Mouse (Mus musculus): Measurements from ENCODE around the gene Slc7a10.

The Slc7a10 gene

GRCm38 (mm10) chr7:35172519-35172918 is 13.7 kb upstream of the Slc7a10 start:
- in situ Hi-C loops (cut with MboI, MseI) = loop anchor here (10.0 kb wide), 1 partner anchor 508 kb away; no protein-coding TSS in a partner anchor

- in situ Hi-C loops (cut with MboI, MseI) = loop anchor here (5.0 to 10.0 kb wide), 2 partner anchors 138 to 511 kb away; no protein-coding TSS in a partner anchor
Measured at GRCm38 (mm10) chr7:35175533-35175932, 10.7 kb upstream of the Slc7a10 start.

- in situ Hi-C loops (cut with MboI, MseI) = loop anchor here (5.0 to 10.0 kb wide), 2 partner anchors 139 to 512 kb away; no protein-coding TSS in a partner anchor
Measured at GRCm38 (mm10) chr7:35176412-35177381, 9.5 kb upstream of the Slc7a10 start.

GRCm38 (mm10) chr7:35184833-35185724 is 1.1 kb upstream of the Slc7a10 start:
- in situ Hi-C loops (cut with MboI, MseI) = no loop called here

GRCm38 (mm10) chr7:35189699-35190098 is 3.5 kb downstream of the Slc7a10 start:
- in situ Hi-C loops (cut with MboI, MseI) = no loop called here

GRCm38 (mm10) chr7:35191276-35191675 is 5.1 kb downstream of the Slc7a10 start:
- in situ Hi-C loops (cut with MboI, MseI) = no loop called here

GRCm38 (mm10) chr7:35197022-35197421 is 10.8 kb downstream of the Slc7a10 start:
- in situ Hi-C loops (cut with MboI, MseI) = no loop called here

GRCm38 (mm10) chr7:35198981-35199754 is 13.0 kb downstream of the Slc7a10 start:
- in situ Hi-C loops (cut with MboI, MseI) = no loop called here

GRCm38 (mm10) chr7:35199755-35200154 is 13.6 kb downstream of the Slc7a10 start:
- in situ Hi-C loops (cut with MboI, MseI) = loop anchor here (25.0 kb wide), 1 partner anchor 787 kb away; no protein-coding TSS in a partner anchor

- in situ Hi-C loops (cut with MboI, MseI) = loop anchor here (25.0 kb wide), 1 partner anchor 799 kb away; no protein-coding TSS in a partner anchor
Measured at GRCm38 (mm10) chr7:35211791-35212190, 25.6 kb downstream of the Slc7a10 start.

- in situ Hi-C loops (cut with MboI, MseI) = loop anchor here (25.0 kb wide), 1 partner anchor 802 kb away; no protein-coding TSS in a partner anchor
Measured at GRCm38 (mm10) chr7:35214442-35215222, 28.4 kb downstream of the Slc7a10 start.

- in situ Hi-C loops (cut with MboI, MseI) = loop anchor here (25.0 kb wide), 1 partner anchor 803 kb away; no protein-coding TSS in a partner anchor
Measured at GRCm38 (mm10) chr7:35215225-35215624, 29.0 kb downstream of the Slc7a10 start, which contains the start of gene Lrp3. Gene Lrp3, minus strand, starts transcription at chr7:35215498.

- in situ Hi-C loops (cut with MboI, MseI) = loop anchor here (25.0 kb wide), 1 partner anchor 803 kb away; no protein-coding TSS in a partner anchor
Measured at GRCm38 (mm10) chr7:35215731-35216130, 29.5 kb downstream of the Slc7a10 start.

- in situ Hi-C loops (cut with MboI, MseI) = loop anchor here (25.0 kb wide), 1 partner anchor 809 kb away; no protein-coding TSS in a partner anchor
Measured at GRCm38 (mm10) chr7:35220694-35221365, 34.6 kb downstream of the Slc7a10 start.

- in situ Hi-C loops (cut with MboI, MseI) = no loop called here
Measured at GRCm38 (mm10) chr7:35230333-35230732, 44.1 kb downstream of the Slc7a10 start.

GRCm38 (mm10) chr7:35232796-35233455 is 46.7 kb downstream of the Slc7a10 start:
- in situ Hi-C loops (cut with MboI, MseI) = no loop called here

- in situ Hi-C loops (cut with MboI, MseI) = no loop called here
Measured at GRCm38 (mm10) chr7:35233861-35234260, 47.7 kb downstream of the Slc7a10 start.
